Mouse (Mus musculus): Measurements from ENCODE around the gene Nphs2. TPM values are rescaled to one million over a fixed set of nuclear protein-coding genes. Genes with fewer than 3 reads are reported as not detected.
"Not testable (repeated sequence)": the region's sequence is repeated elsewhere in the genome, so short reads cannot be mapped to it uniquely, and the experiment has no call there.

Gene Nphs2
- not detected for polyA plus RNA-seq (2017; shearing (Covaris generic))

GRCm38 (mm10) chr1:156310630-156311029 is at the start of gene Nphs2:
TSS of gene Nphs2 (plus strand) at chr1:156310727.
- no peak for ATAC-seq

GRCm38 (mm10) chr1:156263352-156263751 is 47.2 kb upstream of the Nphs2 start:
- no peak for ATAC-seq

- no peak for ATAC-seq
Measured at GRCm38 (mm10) chr1:156263946-156264345, 46.6 kb upstream of the Nphs2 start.

GRCm38 (mm10) chr1:156268546-156268945 is 42.0 kb upstream of the Nphs2 start:
- ATAC-seq = not testable (repeated sequence)

- no peak for ATAC-seq
Measured at GRCm38 (mm10) chr1:156270471-156270870, 40.1 kb upstream of the Nphs2 start.

GRCm38 (mm10) chr1:156271654-156272053 is 38.9 kb upstream of the Nphs2 start:
- ATAC-seq = no peak

GRCm38 (mm10) chr1:156273647-156274046 is 36.9 kb upstream of the Nphs2 start:
- ATAC-seq = no peak

- no peak for ATAC-seq
Measured at GRCm38 (mm10) chr1:156280131-156280530, 30.4 kb upstream of the Nphs2 start.

- no peak for ATAC-seq
Measured at GRCm38 (mm10) chr1:156284207-156284606, 26.3 kb upstream of the Nphs2 start.

- ATAC-seq = no peak
Measured at GRCm38 (mm10) chr1:156284851-156285540, 25.5 kb upstream of the Nphs2 start.

- no peak for ATAC-seq
Measured at GRCm38 (mm10) chr1:156285541-156285896, 25.0 kb upstream of the Nphs2 start.

GRCm38 (mm10) chr1:156288556-156289221 is 21.8 kb upstream of the Nphs2 start:
- ATAC-seq = no peak

GRCm38 (mm10) chr1:156289222-156289587 is 21.3 kb upstream of the Nphs2 start:
- not testable (repeated sequence) for ATAC-seq

GRCm38 (mm10) chr1:156290016-156290415 is 20.5 kb upstream of the Nphs2 start:
- no peak for ATAC-seq

GRCm38 (mm10) chr1:156302911-156303749 is 7.4 kb upstream of the Nphs2 start, which contains the start of gene Tdrd5:
TSS of gene Tdrd5 (minus strand) at chr1:156303664.
- ATAC-seq = no peak

- no peak for ATAC-seq
Measured at GRCm38 (mm10) chr1:156308595-156308994, 1.9 kb upstream of the Nphs2 start.

GRCm38 (mm10) chr1:156323126-156323525 is 12.6 kb downstream of the Nphs2 start:
- ATAC-seq = no peak

GRCm38 (mm10) chr1:156340847-156341246 is 30.3 kb downstream of the Nphs2 start:
- no peak for ATAC-seq

GRCm38 (mm10) chr1:156344433-156344832 is 33.9 kb downstream of the Nphs2 start:
- no peak for ATAC-seq

GRCm38 (mm10) chr1:156345633-156346032 is 35.1 kb downstream of the Nphs2 start:
- ATAC-seq = no peak

GRCm38 (mm10) chr1:156349031-156349430 is 38.5 kb downstream of the Nphs2 start:
- ATAC-seq = no peak

- ATAC-seq = no peak
Measured at GRCm38 (mm10) chr1:156350441-156350840, 39.9 kb downstream of the Nphs2 start.

GRCm38 (mm10) chr1:156352466-156352865 is 41.9 kb downstream of the Nphs2 start:
- ATAC-seq = no peak
